In the genomic region with DNA sequence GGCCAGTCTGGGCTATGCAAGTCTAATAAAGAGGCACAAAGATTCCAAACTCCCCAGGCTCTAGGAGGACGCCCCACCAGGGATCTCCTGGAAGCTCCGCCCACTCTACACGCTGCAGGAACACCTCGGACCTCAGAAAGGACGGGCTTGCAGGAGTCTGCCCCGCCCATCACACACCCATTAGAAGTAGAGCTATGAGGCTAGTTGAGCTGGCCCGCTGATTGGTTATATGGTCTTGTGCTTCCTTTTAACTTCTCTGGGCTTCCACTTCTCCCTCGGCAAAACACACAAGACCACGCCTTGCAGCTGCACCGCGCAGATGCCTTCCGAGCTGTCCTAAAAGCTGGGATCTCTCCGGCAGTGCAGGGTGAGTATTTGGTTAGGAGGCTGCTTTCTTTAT, we compare ENCODE assay signal across 8 mouse cellular contexts. TPM values are rescaled to one million over a fixed set of nuclear protein-coding genes. Genes with fewer than 3 reads are reported as not detected.
DNase-seq lines count a peak whose midpoint lies in the region; ATAC-seq and TF ChIP-seq lines count a peak whose summit lies in the region.

No protein-coding gene starts in this region.

- H3K9me3 ChIP-seq in intestine, embryonic 14.5 days (ENCODE audit: control insufficient read depth, low read length), result no peaks in the 10 kb centered on the region
- H3K9me3 ChIP-seq in liver, embryonic 14.5 days (ENCODE audit: control insufficient read depth, low read length), result no peaks in the 10 kb centered on the region

- H3K4me1 ChIP-seq in intestine, embryonic 14.5 days (replicated peaks; ENCODE audit: control insufficient read depth, insufficient read depth, low read length), result peaks cover 8% of the 10 kb centered on the region; the same call in 1 of the 2 replicates
- H3K4me1 ChIP-seq in liver, embryonic 14.5 days (replicated peaks; ENCODE audit: control insufficient read depth in 2 of 2, insufficient read depth in 2 of 2, low read length in 1 of 2), result no peaks in the 10 kb centered on the region

- DNase-seq in right cerebral cortex, adult 18-20 months, result peak; percentile 65
- DNase-seq in right cerebral cortex, postnatal 4 days, result no peak
- peak; percentile 70 for DNase-seq in intestine, embryonic 14.5 days (ENCODE audit: low spot score)
- DNase-seq in liver, embryonic 14.5 days (ENCODE audit: low read depth in 3 of 3, low spot score in 3 of 3), result peak in 2 of 3 experiments; percentile 9 to 35
- peak; percentile 71 for DNase-seq in thymus, postnatal 4 days

- TF ChIP-seq POLR2A in myocyte (IDR thresholded peaks at IDR 0.05; ENCODE audit: insufficient read length, low read depth), result no peak

- no peak for TF ChIP-seq CTCF in liver, embryonic 14.5 days (IDR thresholded peaks at IDR 0.05; ENCODE audit: low read depth)

- H3K79me2 ChIP-seq in myocyte (ENCODE audit: control insufficient read depth, insufficient read depth), result no peaks in the 10 kb centered on the region

- TF ChIP-seq EP300 in liver, embryonic 14.5 days (IDR thresholded peaks at IDR 0.05; ENCODE audit: low read depth), result no peak

- peak overlapping the region; percentile 25 for H3K4me3 ChIP-seq in intestine, embryonic 14.5 days (ENCODE audit: low read depth, low read length)
- no peak overlapping the region for H3K4me3 ChIP-seq in liver, embryonic 14.5 days (ENCODE audit: insufficient read depth in 1 of 2, low read depth in 2 of 2, low read length in 2 of 2)
- H3K4me3 ChIP-seq in myocyte, result peak overlapping the region; percentile 4

- H3K9ac ChIP-seq in intestine, embryonic 14.5 days (ENCODE audit: low read length), result no peak overlapping the region
- no peak overlapping the region for H3K9ac ChIP-seq in liver, embryonic 14.5 days (replicated peaks)

- no peaks in the 10 kb centered on the region for H3K36me3 ChIP-seq in intestine, embryonic 14.5 days (ENCODE audit: control insufficient read depth, insufficient read depth, low read length)
- H3K36me3 ChIP-seq in liver, embryonic 14.5 days (replicated peaks; ENCODE audit: control insufficient read depth, insufficient read depth, low read depth), result no peaks in the 10 kb centered on the region
- H3K36me3 ChIP-seq in myocyte (ENCODE audit: control insufficient read depth, insufficient read depth), result no peaks in the 10 kb centered on the region

- ATAC-seq in common myeloid progenitor, adult 5-6 weeks (replicated peaks; ENCODE audit: low read depth, poor library complexity, severe bottlenecking), result peak; percentile 97
- peak; percentile 96 for ATAC-seq in granulocyte monocyte progenitor cell, adult 5-6 weeks (replicated peaks; ENCODE audit: poor library complexity, severe bottlenecking)
- ATAC-seq in intestine, embryonic 14.5 days (replicated peaks; ENCODE audit: low FRiP score, low TSS enrichment, low read depth), result peak; percentile 84
- 0 out of 2 replicates have a peak, but pooled peaks have one; percentile 43 for ATAC-seq in liver, embryonic 14.5 days (ENCODE audit: insufficient read depth)

- no peak overlapping the region for H3ac ChIP-seq in myocyte (ENCODE audit: control insufficient read depth, insufficient read length)

- WGBS in intestine, embryonic 14.5 days, result 6% methylated on average over 13 of the region's 13 CpGs
- WGBS in liver, embryonic 14.5 days (ENCODE audit: insufficient replicate concordance), result 5% methylated on average over 13 of the region's 13 CpGs

- peak overlapping the region; percentile 51 for H3K4me2 ChIP-seq in intestine, embryonic 14.5 days (ENCODE audit: low read length)
- peak overlapping the region; percentile 34 for H3K4me2 ChIP-seq in liver, embryonic 14.5 days (ENCODE audit: low read depth)
- peak overlapping the region; percentile 73 for H3K4me2 ChIP-seq in myocyte (ENCODE audit: low read depth)

- H3K27me3 ChIP-seq in intestine, embryonic 14.5 days (replicated peaks; ENCODE audit: control insufficient read depth, insufficient read depth, low read length), result peaks cover 4% of the 10 kb centered on the region; the same call in 1 of the 2 replicates
- H3K27me3 ChIP-seq in liver, embryonic 14.5 days (ENCODE audit: control insufficient read depth, insufficient read depth, low read length), result no peaks in the 10 kb centered on the region
- H3K27me3 ChIP-seq in myocyte (ENCODE audit: control insufficient read depth, insufficient read depth, insufficient read length), result peaks cover 15% of the 10 kb centered on the region

- no peak overlapping the region for H3K27ac ChIP-seq in intestine, embryonic 14.5 days (ENCODE audit: low read depth)
- no peak overlapping the region for H3K27ac ChIP-seq in liver, embryonic 14.5 days

TF ChIP-seq in myocyte, 11 proteins besides CTCF, POLR2A, EP300 and RAD21:
- no peak for TF ChIP-seq TCF3 (IDR thresholded peaks at IDR 0.05; ENCODE audit: insufficient read length, low read depth)
- TF ChIP-seq POLR2AphosphoS2 (IDR thresholded peaks at IDR 0.05; ENCODE audit: insufficient read length, low read depth), result no peak
- TF ChIP-seq MYOD1 (IDR thresholded peaks at IDR 0.05; ENCODE audit: control insufficient read depth in 1 of 3, insufficient read length in 2 of 3, low read depth in 2 of 3), result no peak
- TF ChIP-seq MYOG (IDR thresholded peaks at IDR 0.05; ENCODE audit: control insufficient read depth in 1 of 3, insufficient read depth in 1 of 3, insufficient read length in 2 of 3, low read depth in 2 of 3), result no peak
- TF ChIP-seq E2F4 (IDR thresholded peaks at IDR 0.05; ENCODE audit: insufficient read depth), result no peak

RNA-seq across cellular contexts. Expression of gene Tnrc6c, which starts 43.0 kb away (rescaled TPM):
- total RNA-seq in common myeloid progenitor, adult 5-6 weeks (2017), result 17.7 and 22.4 TPM in 2 replicates
- total RNA-seq in granulocyte monocyte progenitor cell, adult 5-6 weeks (2014; fragmentation: Nextera tagmentation), result 21.9 and 24.4 TPM in 2 replicates
- total RNA-seq in granulocyte monocyte progenitor cell, adult 5-6 weeks (2017), result 22.7 and 23.5 TPM in 2 replicates
- polyA plus RNA-seq in intestine, embryonic 14.5 days (2014; fragmentation: Nextera tagmentation; extraction: Ambion mirVana), result 12.6 and 13.8 TPM in 2 replicates
- polyA plus RNA-seq in liver, embryonic 14.5 days (2012; rRNA removed), result 3.4 and 3.7 TPM in 2 replicates
- polyA plus RNA-seq in liver, embryonic 14.5 days (2014; fragmentation: Nextera tagmentation; extraction: Ambion mirVana), result 2.4 and 2.6 TPM in 2 replicates
- 7.4 TPM for polyA plus RNA-seq in myocyte (2012; fragmentation: generic; extraction: Trizol)

Comparison
In these comparisons a context has a peak if more than half of its experiments do, and no peak if none do; other contexts are left out.
1. ATAC-seq: peak in every context shown above with its lines; median percentile 97 in common myeloid progenitor, adult 5-6 weeks; 96 in granulocyte monocyte progenitor cell, adult 5-6 weeks; 84 in intestine, embryonic 14.5 days; 43 in liver, embryonic 14.5 days.
2. H3K4me3 ChIP-seq: peak in intestine, embryonic 14.5 days (single experiment) and myocyte (single experiment); none in liver, embryonic 14.5 days (0 of 2).
3. Peak in every context shown above with its lines, with median percentiles within 50 percentile points of each other: H3K4me2 ChIP-seq.